ENCODE assay signal across 13 mouse cellular contexts in the genomic region with DNA sequence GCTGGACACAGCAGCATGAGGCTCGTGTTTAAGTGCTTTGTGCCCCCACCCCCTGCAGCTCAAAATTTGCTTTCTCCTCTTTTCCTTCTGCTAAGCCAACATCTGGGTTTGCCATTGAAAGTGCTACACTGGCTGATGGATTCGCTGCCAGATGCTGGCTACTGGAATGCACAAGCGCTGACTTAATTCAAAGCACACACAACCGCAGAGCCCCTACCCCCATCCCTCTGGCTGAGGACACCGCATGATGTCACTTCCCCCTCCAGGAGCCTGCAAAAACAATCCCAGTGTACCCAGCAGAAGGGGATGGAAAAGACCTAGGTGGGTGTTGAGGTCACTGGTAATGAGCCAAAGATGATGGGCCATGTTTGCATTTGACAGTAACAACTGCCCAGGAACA. TPM values are rescaled to one million over a fixed set of nuclear protein-coding genes. Genes with fewer than 3 reads are reported as not detected.
DNase-seq lines count a peak whose midpoint lies in the region; ATAC-seq lines count a peak whose summit lies in the region.
"Had no signal": no experiment of that assay in that cellular context is flagged by ENCODE, and none has a peak within 500 bp of the region (broad histone marks: within the 10 kb centered on the region; RNA-seq: fewer than 3 reads in every experiment).

No protein-coding gene starts in this region.

- H3K27ac ChIP-seq in embryonic facial prominence, embryonic 13.5 days: peak overlapping the region; percentile 86
- no peak overlapping the region for H3K27ac ChIP-seq in kidney, embryonic 14.5 days (ENCODE audit: low read depth, low read length)
- H3K27ac ChIP-seq: lung, embryonic 15.5 days had no signal

- H3K36me3 ChIP-seq in embryonic facial prominence, embryonic 13.5 days: peaks cover 22% of the 10 kb centered on the region
- H3K36me3 ChIP-seq in kidney, embryonic 14.5 days (ENCODE audit: control insufficient read depth, insufficient read depth, low read length): peaks cover 7% of the 10 kb centered on the region; the same call in 1 of the 2 replicates

- intact Hi-C loops in heart, postnatal 10 days (cut with DNase I): no loop called here

- no peaks in the 10 kb centered on the region for H3K9me3 ChIP-seq in embryonic facial prominence, embryonic 13.5 days
- H3K9me3 ChIP-seq in kidney, embryonic 14.5 days (ENCODE audit: control insufficient read depth, low read length): no peaks in the 10 kb centered on the region
- H3K9me3 ChIP-seq: lung, embryonic 15.5 days had no signal

- H3K4me2 ChIP-seq in embryonic facial prominence, embryonic 13.5 days: peak overlapping the region; percentile 32
- H3K4me2 ChIP-seq in kidney, embryonic 14.5 days (replicated peaks; ENCODE audit: low read depth, low read length): no peak overlapping the region
- H3K4me2 ChIP-seq: lung, embryonic 15.5 days had no signal

- peak; percentile 14 for DNase-seq in thymus, postnatal 4 days
- DNase-seq in thymus, postnatal 0 days (ENCODE audit: low spot score): no peak
- DNase-seq in heart, postnatal 10 days: peak; percentile 60 to 70
- peak; percentile 12 for DNase-seq in yolk sac, embryonic 10.5 days (ENCODE audit: low spot score)
- no peak for DNase-seq in spleen, postnatal 10 days (ENCODE audit: low spot score in 2 of 2)
- DNase-seq: cerebellum, postnatal 36 days; retina, postnatal 1 day; thymus, postnatal 25 days had no signal

- ATAC-seq in embryonic facial prominence, embryonic 13.5 days (ENCODE audit: insufficient number of reproducible peaks, insufficient read depth, low FRiP score, low TSS enrichment, low read depth): peak; percentile 65; the same call in 1 of the 2 replicates
- no peak for ATAC-seq in kidney, embryonic 14.5 days (ENCODE audit: low FRiP score, low TSS enrichment)
- no peak for ATAC-seq in erythroid progenitor cell, adult 5-6 weeks (replicated peaks; ENCODE audit: low FRiP score, poor library complexity, severe bottlenecking)
- ATAC-seq: intestine, postnatal 0 days had no signal

- WGBS in embryonic facial prominence, embryonic 13.5 days: 24% methylated on average over 5 of the region's 5 CpGs
- 65% methylated on average over 5 of the region's 5 CpGs for WGBS in kidney, embryonic 14.5 days

- peaks cover 64% of the 10 kb centered on the region for H3K4me1 ChIP-seq in embryonic facial prominence, embryonic 13.5 days
- H3K4me1 ChIP-seq in kidney, embryonic 14.5 days (ENCODE audit: control insufficient read depth, insufficient read depth, low read length): peaks cover 30% of the 10 kb centered on the region

- 0 out of 2 replicates have a peak overlapping the region, but pooled peaks have one; percentile 21 for H3K9ac ChIP-seq in embryonic facial prominence, embryonic 13.5 days
- no peak overlapping the region for H3K9ac ChIP-seq in kidney, embryonic 14.5 days (ENCODE audit: low read depth, low read length)
- H3K9ac ChIP-seq: lung, embryonic 15.5 days had no signal

- no peak overlapping the region for H3K4me3 ChIP-seq in embryonic facial prominence, embryonic 13.5 days
- H3K4me3 ChIP-seq in kidney, embryonic 14.5 days (ENCODE audit: low read length): no peak overlapping the region
- H3K4me3 ChIP-seq: lung, embryonic 15.5 days had no signal

- H3K27me3 ChIP-seq in embryonic facial prominence, embryonic 13.5 days: no peaks in the 10 kb centered on the region
- H3K27me3 ChIP-seq in kidney, embryonic 14.5 days (ENCODE audit: control insufficient read depth, insufficient read depth, low read length): no peaks in the 10 kb centered on the region
- H3K27me3 ChIP-seq: lung, embryonic 15.5 days had no signal

RNA-seq across cellular contexts. Expression of a gene that starts 17.8 kb away (rescaled TPM):
- polyA plus RNA-seq in thymus, postnatal 0 days (2015; fragmentation: Nextera tagmentation; extraction: Ambion mirVana): 0.21 and 0.30 TPM in 2 replicates
- 0.58 and 0.74 TPM in 2 replicates for polyA plus RNA-seq in embryonic facial prominence, embryonic 13.5 days (2015; fragmentation: Nextera tagmentation; extraction: Ambion mirVana)
- total RNA-seq in heart, postnatal 10 days (2021): 1 to 10 TPM; 1.4 to 2.0 TPM
- polyA plus RNA-seq in kidney, embryonic 14.5 days (2014; fragmentation: Nextera tagmentation; extraction: Ambion mirVana): 0.41 and 0.42 TPM in 2 replicates
- not detected in 2 replicates for total RNA-seq in erythroid progenitor cell, adult 5-6 weeks (2015; ENCODE audit: low replicate concordance)
- not detected in 2 replicates for total RNA-seq in erythroid progenitor cell, adult 5-6 weeks (2017; ENCODE audit: low replicate concordance)

RNA-seq across cellular contexts. Expression of a gene that starts 31.0 kb away (rescaled TPM):
- polyA plus RNA-seq in thymus, postnatal 0 days (2015; fragmentation: Nextera tagmentation; extraction: Ambion mirVana): 45.1 and 45.2 TPM in 2 replicates
- polyA plus RNA-seq in embryonic facial prominence, embryonic 13.5 days (2015; fragmentation: Nextera tagmentation; extraction: Ambion mirVana): 117 and 132 TPM in 2 replicates
- total RNA-seq in heart, postnatal 10 days (2021): 100 to 1,000 TPM; 199 to 211 TPM
- polyA plus RNA-seq in kidney, embryonic 14.5 days (2014; fragmentation: Nextera tagmentation; extraction: Ambion mirVana): 58.7 and 102 TPM in 2 replicates
- 11.3 and 14.1 TPM in 2 replicates for total RNA-seq in erythroid progenitor cell, adult 5-6 weeks (2015; ENCODE audit: low replicate concordance)
- total RNA-seq in erythroid progenitor cell, adult 5-6 weeks (2017; ENCODE audit: low replicate concordance): 9.0 and 16.9 TPM in 2 replicates

RNA-seq across cellular contexts. Expression of a gene that starts 34.5 kb away (rescaled TPM):
- polyA plus RNA-seq in thymus, postnatal 0 days (2015; fragmentation: Nextera tagmentation; extraction: Ambion mirVana): 13.0 and 15.2 TPM in 2 replicates
- polyA plus RNA-seq in embryonic facial prominence, embryonic 13.5 days (2015; fragmentation: Nextera tagmentation; extraction: Ambion mirVana): 22.8 and 24.0 TPM in 2 replicates
- 10 to 100 TPM; 13.9 TPM for total RNA-seq in heart, postnatal 10 days (2021)
- 12.2 and 18.1 TPM in 2 replicates for polyA plus RNA-seq in kidney, embryonic 14.5 days (2014; fragmentation: Nextera tagmentation; extraction: Ambion mirVana)
- 1.4 and 2.9 TPM in 2 replicates for total RNA-seq in erythroid progenitor cell, adult 5-6 weeks (2015; ENCODE audit: low replicate concordance)
- 0.90 and 0.91 TPM in 2 replicates for total RNA-seq in erythroid progenitor cell, adult 5-6 weeks (2017; ENCODE audit: low replicate concordance)

Comparison
In these comparisons a context has a peak if more than half of its experiments do, and no peak if none do; other contexts are left out.
1. DNase-seq: peak in thymus, postnatal 4 days (single experiment), heart, postnatal 10 days (2 of 2) and yolk sac, embryonic 10.5 days (single experiment); none in thymus, postnatal 0 days (single experiment) and spleen, postnatal 10 days (0 of 2).